Mouse (Mus musculus) bone marrow, adult 2 months (tissue): ENCODE measurements at regions not wholly inside any gene's neighbourhood (a gene's known extent, or its start where the extent isn't known, plus 50 kb on each side); places are given as distances from the start of the nearest gene placed in this dataset.

Experiments
- H3K27ac ChIP-seq: fragments of 200-500 bp; 2 replicates; pipeline ENCODE4 v1.5.1; 2012; ENCODE audit warnings: low read depth, mild to moderate bottlenecking, control low read depth, inconsistent platforms, low read length; ENCODE audit not compliant: control insufficient read depth, poor library complexity, insufficient read depth
- H3K4me1 ChIP-seq: fragments of 200-500 bp; 2 replicates; pipeline ENCODE4 v1.6.1; 2011; ENCODE audit warnings: low read length; ENCODE audit not compliant: control insufficient read depth, insufficient read depth
- H3K4me3 ChIP-seq: fragments of 200-500 bp; replicated peaks from 2 replicates; pipeline ENCODE3; 2011; ENCODE audit warnings: mild to moderate bottlenecking, low read depth, low read length, control low read depth; ENCODE audit not compliant: control insufficient read depth
- CTCF ChIP-seq: fragments of 200-500 bp; IDR thresholded peaks from 2 replicates; pipeline ENCODE4 v1.5.1; 2011; ENCODE audit warnings: low read length, control low read depth; ENCODE audit not compliant: control insufficient read depth, insufficient read depth
- POLR2A ChIP-seq: fragments of 200-500 bp; IDR thresholded peaks from 2 replicates; pipeline ENCODE4 v1.6.1; 2011; ENCODE audit warnings: low read depth, mild to moderate bottlenecking, control low read depth, low read length, borderline replicate concordance; ENCODE audit not compliant: control insufficient read depth
- WGBS: fragments of 180-500 bp; shearing (Covaris S2); methylation state at CpG from one replicate; pipeline ENCODE4 v1.1.7; 2018; 5-methylcytosine and 5-hydroxymethylcytosine counted together

GRCm38 (mm10) chr11:31780969-31781368 lies 91.0 kb upstream of the Cpeb4 start:
- no peak for TF ChIP-seq CTCF
- no peak for TF ChIP-seq POLR2A
- no peak overlapping the region for H3K27ac ChIP-seq
- H3K4me3 ChIP-seq: no peak overlapping the region
- 77% methylated on average over 6 of the region's 6 CpGs for WGBS
- H3K4me1 ChIP-seq: peaks cover 1% of the 10 kb centered on the region; the same call in 1 of the 2 replicates

GRCm38 (mm10) chr11:31781605-31782004 lies 90.4 kb upstream of the Cpeb4 start:
- H3K4me1 ChIP-seq: peaks cover 1% of the 10 kb centered on the region; the same call in 1 of the 2 replicates
- 69% methylated on average over 6 of the region's 6 CpGs for WGBS
- no peak for TF ChIP-seq POLR2A
- TF ChIP-seq CTCF: no peak
- peak overlapping the region; percentile 32; the same call in 1 of the 2 replicates for H3K27ac ChIP-seq
- H3K4me3 ChIP-seq: no peak overlapping the region

- TF ChIP-seq POLR2A (no peak), CTCF (no peak)
- no peak overlapping the region for H3K27ac ChIP-seq
- 82% methylated on average over 4 of the region's 4 CpGs for WGBS
- H3K4me1 ChIP-seq: peaks cover 1% of the 10 kb centered on the region; the same call in 1 of the 2 replicates
- H3K4me3 ChIP-seq: no peak overlapping the region
These were observed 88.4 kb upstream of the Cpeb4 start for GRCm38 (mm10) chr11:31783506-31784063.

GRCm38 (mm10) chr11:31784332-31784901 lies 87.6 kb upstream of the Cpeb4 start:
- H3K4me1 ChIP-seq: peaks cover 1% of the 10 kb centered on the region; the same call in 1 of the 2 replicates
- no peak overlapping the region for H3K4me3 ChIP-seq
- no peak overlapping the region for H3K27ac ChIP-seq
- TF ChIP-seq POLR2A (no peak), CTCF (no peak)
- WGBS: 90% methylated on average over 6 of the region's 6 CpGs

- Histone ChIP-seq H3K4me3 (no peak overlapping the region), H3K4me1 (peaks cover 1% of the 10 kb centered on the region; the same call in 1 of the 2 replicates), H3K27ac (no peak overlapping the region)
- no peak for TF ChIP-seq POLR2A
- no peak for TF ChIP-seq CTCF
- WGBS: 80% methylated on average over 7 of the region's 7 CpGs
These were observed 86.9 kb upstream of the Cpeb4 start for GRCm38 (mm10) chr11:31785160-31785559.

- Histone ChIP-seq H3K27ac (no peak overlapping the region), H3K4me3 (no peak overlapping the region), H3K4me1 (no peaks in the 10 kb centered on the region; the same call in 1 of the 2 replicates)
- TF ChIP-seq CTCF (no peak), POLR2A (no peak)
- 39% methylated on average over 2 of the region's 2 CpGs for WGBS
These were observed 84.6 kb upstream of the Cpeb4 start for GRCm38 (mm10) chr11:31787376-31787775.

GRCm38 (mm10) chr11:31787917-31788703 lies 83.9 kb upstream of the Cpeb4 start:
- TF ChIP-seq CTCF: no peak
- TF ChIP-seq POLR2A: no peak
- Histone ChIP-seq H3K27ac (no peak overlapping the region), H3K4me1 (no peaks in the 10 kb centered on the region; the same call in 1 of the 2 replicates), H3K4me3 (no peak overlapping the region)
- 62% methylated on average over 2 of the region's 2 CpGs for WGBS

- 75% methylated on average over 3 of the region's 3 CpGs for WGBS
- no peak overlapping the region for H3K4me3 ChIP-seq
- H3K4me1 ChIP-seq: no peaks in the 10 kb centered on the region; the same call in 1 of the 2 replicates
- TF ChIP-seq POLR2A: no peak
- no peak for TF ChIP-seq CTCF
- H3K27ac ChIP-seq: no peak overlapping the region
These were observed 82.0 kb upstream of the Cpeb4 start for GRCm38 (mm10) chr11:31789967-31790366.
